Mouse (Mus musculus) testis, postnatal 14 days (tissue): ENCODE data around the gene Csl.

Source experiments
- DNase-seq: peaks from one replicate; pipeline ENCODE4 v3.0.0; 2021; ENCODE audit warnings: low spot score

The Csl gene

DNA sequence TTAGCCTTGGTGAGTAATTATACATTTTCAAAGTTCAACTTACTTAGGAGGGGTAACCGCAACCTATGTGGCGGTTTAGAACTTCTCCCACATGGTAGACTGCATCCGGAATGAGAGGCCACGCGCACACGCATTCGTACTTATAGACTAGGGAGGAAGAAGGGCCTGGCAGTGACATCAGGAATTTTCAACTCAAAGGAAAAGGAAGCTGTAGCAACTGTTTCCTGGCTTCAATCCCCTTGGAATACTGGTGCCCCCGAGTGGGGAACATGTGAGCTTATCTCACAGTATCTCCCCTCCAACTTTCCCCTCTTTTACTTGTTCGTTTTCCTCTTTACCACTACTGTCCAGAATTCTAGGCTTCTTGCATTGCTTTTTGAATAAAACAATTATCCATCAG is at the start of gene Csl:
Gene Csl (minus strand): TSS at position 101 of the 400 bp plus-strand sequence.
- DNase-seq: peak; percentile 7

DNA sequence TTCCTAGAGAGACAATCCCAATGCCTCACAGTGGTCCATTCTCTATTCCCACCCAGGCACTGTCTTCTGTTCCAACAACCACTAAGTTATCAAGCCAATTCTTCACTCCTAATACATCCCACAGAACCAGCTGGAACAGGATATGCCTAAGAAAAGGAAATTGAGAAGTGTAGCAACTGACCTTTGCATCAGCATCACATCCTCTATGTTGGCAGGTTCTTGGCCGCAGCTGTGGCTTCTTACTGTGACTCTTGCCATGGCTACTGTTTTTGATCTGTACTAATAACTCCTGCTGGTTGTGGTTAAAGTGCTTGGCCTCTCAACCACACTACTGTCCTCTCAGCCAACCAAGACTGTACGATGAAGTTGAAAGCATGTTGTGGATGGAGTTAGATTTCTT is 30.0 kb upstream of the Csl start:
- DNase-seq: no peak

DNA sequence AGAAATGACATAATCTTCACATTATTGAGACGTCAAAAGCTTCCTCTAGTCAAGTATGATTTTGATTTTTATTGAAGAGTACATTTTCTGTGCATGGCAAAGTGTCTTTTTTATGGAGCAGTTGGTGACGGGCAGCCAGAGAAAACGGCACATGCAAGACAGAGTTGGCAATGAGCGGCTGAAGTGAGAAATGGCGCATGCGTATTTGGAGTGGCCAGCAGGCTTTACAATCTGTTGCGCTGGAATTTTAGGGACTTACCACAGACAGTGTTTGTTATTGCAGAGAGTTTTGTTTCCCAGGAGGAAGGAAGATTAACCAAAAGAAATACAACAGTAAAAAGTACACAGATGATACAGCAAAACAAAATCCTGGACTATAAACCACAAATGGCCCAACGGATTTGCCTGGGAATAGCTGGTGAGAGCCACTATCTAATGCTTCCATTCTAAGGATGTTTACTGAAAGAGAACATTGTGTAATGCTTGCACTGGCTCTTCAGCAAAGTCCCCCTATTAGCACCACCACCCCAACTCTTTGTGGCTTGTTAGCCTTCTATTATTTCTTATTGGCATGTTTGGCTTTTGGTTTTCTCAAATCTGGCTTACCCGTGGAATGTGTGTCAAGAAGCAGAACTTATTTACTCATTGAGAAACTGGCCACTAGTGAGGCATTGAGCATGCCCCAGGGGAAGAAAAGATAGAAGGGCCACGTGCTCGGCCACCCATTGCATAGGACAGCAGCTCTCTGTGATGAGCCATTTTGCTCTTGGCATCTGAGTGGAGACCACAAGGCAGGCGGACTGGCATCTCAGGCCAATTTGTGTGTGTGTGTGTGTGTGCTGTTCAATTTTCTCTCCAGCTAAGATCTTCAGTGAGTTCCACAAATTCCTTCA is 15.0 kb upstream of the Csl start:
- DNase-seq: no peak

DNA sequence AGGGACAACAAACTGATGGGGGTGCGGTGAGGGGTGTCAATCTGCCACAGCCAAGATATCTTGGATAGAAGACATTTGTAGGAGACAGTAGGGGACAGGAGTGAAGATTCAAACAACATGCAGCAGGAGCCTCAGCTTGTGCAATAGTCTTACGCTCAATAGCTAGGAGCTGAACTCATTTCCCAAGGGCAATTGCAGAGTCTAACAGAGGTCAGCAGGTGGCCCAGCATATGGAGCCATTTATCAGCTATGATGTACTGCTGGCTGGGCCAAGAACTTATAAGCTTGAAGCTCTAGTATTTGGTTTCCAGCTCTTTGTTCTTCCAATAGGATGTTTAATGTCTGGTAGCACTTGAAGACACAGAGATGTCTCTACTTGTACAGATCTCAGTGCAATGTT is 9.3 kb downstream of the Csl start:
- DNase-seq: no peak

DNA sequence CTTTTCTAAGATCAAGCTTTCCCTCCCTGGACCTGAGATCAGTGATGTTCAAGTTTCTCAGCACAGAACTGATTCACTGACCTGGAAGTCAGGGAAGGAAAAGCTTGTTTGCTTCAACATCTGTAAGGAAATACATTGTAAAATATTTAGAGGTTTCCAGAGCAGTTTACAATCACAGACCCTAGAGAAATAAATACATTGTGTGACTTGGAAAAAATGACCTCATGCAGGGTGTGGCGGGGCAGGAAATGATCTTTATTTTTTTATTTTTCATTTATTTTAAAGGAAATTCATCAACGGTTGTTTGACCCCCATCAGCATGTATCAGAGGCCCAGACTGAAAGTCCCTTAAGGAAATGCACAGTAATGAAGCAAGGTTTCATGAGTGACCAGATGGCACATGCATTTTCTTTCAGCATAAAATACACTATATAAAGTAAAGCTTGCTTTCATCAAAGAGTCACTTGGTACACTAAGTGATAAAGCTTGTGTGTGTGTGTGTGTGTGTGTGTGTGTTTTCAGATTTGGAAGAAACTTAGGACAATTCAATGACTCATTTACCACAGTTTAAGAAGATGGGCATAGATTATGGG is 10.7 kb downstream of the Csl start:
- DNase-seq: no peak

DNA sequence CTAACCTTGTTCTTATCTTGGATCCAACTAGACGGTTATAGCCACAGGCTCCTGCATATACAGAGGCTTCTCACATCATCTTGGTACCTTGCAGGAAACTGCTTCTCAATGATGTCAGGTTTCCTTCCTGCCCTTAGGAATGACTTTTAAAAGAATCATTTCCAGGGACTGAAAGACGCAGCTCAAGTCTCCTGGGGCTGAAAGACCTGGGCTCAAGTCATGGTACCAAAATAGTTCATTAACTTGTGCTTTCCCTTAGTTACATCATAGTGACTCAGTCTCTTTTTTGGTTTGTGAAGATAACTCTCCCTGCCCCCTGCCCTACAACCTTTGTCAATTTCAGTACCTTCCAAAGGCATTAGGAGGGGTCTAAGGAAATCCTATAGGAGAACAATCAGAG is 11.4 kb downstream of the Csl start:
- no peak for DNase-seq

DNA sequence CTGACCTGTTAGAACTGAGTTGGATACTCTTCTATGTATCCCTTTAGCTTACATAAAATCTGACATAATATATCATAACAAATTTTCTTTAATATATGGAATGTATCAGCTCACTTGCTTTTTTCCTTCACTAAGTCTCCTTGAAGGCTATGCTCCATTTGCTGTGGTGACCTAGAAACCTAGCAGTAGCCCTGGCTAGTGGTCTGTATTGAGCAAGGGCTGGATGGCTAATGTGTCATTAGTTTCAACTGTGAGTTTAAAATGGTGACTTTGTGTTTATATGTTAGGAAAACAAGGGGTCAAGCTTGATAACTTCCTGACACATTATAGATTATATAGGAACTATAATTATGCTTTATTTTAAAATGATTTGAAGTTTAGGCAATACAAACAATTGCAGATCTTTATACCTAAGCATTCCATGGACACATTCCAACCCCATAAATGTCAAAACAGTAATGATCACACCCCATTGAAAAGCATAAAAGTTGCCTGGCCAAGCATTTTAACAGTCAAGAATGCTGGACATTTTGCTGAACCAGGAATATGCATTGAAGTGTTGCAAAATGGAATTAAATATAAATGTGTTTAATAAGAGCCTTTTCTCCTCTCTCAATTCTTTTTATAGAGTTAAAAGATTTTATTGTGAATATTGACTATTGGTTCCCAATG is 17.7 kb downstream of the Csl start:
- DNase-seq: no peak

DNA sequence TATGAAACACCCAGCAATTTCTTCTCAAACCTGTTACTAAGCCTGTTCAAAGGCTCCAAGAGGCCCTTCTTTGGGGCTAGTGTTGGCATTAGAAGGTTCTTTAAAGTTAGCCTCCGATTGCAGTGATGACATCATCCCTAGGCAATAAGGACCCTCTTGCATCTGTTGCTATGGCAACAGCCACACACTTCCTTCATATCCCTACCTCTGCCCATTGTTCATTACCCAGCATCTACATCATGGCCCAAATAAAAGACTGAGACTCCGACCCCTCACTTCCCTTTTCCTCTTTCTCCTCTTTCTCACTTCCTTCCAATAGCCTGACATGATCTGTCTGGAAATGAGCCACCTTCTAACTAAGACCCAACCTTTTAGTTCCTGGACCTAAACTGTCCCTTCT is 46.3 kb downstream of the Csl start:
- no peak for DNase-seq

DNA sequence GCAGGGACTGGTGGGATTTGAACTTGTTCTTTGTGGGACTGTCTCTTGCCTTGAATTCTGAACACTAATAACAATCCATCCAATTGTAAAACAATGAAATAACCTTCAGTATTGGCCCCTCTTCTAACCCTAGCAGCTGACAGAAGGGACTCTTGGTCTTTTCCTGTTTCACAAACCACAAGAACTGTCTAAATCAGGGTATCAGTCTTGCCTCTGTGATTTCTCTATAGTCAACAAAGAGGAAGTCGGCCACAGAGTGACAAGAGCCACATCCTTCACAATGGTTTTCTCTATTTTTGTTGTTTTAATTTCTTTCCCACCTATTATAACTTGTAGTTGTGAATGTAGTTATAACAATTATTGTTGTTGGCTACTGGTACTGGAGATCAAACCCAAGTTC is 47.9 kb downstream of the Csl start:
- DNase-seq: no peak
